Mouse (Mus musculus): Measurements from ENCODE around the gene Rrad. TPM values are rescaled to one million over a fixed set of nuclear protein-coding genes. Genes with fewer than 3 reads are reported as not detected.

Gene Rrad
- polyA plus RNA-seq, 2 experiments: 21.4 to 32.4 TPM

- Histone ChIP-seq H3K4me1 (ENCODE audit: control insufficient read depth, insufficient read depth, low read length) (no peaks in the 10 kb centered on the region), H3K9me3 (ENCODE audit: control insufficient read depth, low read length) (no peaks in the 10 kb centered on the region), H3K4me3 (replicated peaks; ENCODE audit: low read length) (no peak overlapping the region), H3K9ac (ENCODE audit: low read depth, low read length, severe bottlenecking) (no peak overlapping the region), H3K36me3 (ENCODE audit: control insufficient read depth, insufficient read depth, low read length) (no peaks in the 10 kb centered on the region), H3K27ac (replicated peaks; ENCODE audit: low read depth, low read length) (no peak overlapping the region), H3K4me2 (replicated peaks; ENCODE audit: low read depth, low read length, severe bottlenecking) (no peak overlapping the region), H3K27me3 (ENCODE audit: control insufficient read depth, insufficient read depth, low read length) (no peaks in the 10 kb centered on the region)
- DNase-seq (ENCODE audit: low spot score): no peak
- TF ChIP-seq POLR2A (IDR thresholded peaks at IDR 0.05; ENCODE audit: borderline replicate concordance, extremely low read depth, insufficient read depth, insufficient read length): no peak
- WGBS: 64% methylated on average over 4 of the region's 4 CpGs
- ATAC-seq (ENCODE audit: low FRiP score, low read depth): no peak
Observed at GRCm38 (mm10) chr8:104613119-104613518, 18.0 kb downstream of the Rrad start.

GRCm38 (mm10) chr8:104611613-104612012 lies 19.5 kb downstream of the Rrad start:
- no peak for TF ChIP-seq POLR2A (IDR thresholded peaks at IDR 0.05; ENCODE audit: borderline replicate concordance, extremely low read depth, insufficient read depth, insufficient read length)
- H3K9me3 ChIP-seq (ENCODE audit: control insufficient read depth, low read length): no peaks in the 10 kb centered on the region
- ATAC-seq (ENCODE audit: low FRiP score, low read depth) (no peak), DNase-seq (ENCODE audit: low spot score) (no peak)
- WGBS: 61% methylated on average over 4 of the region's 4 CpGs
- no peaks in the 10 kb centered on the region for H3K27me3 ChIP-seq (ENCODE audit: control insufficient read depth, insufficient read depth, low read length)
- H3K27ac ChIP-seq (replicated peaks; ENCODE audit: low read depth, low read length): no peak overlapping the region
- no peak overlapping the region for H3K4me2 ChIP-seq (replicated peaks; ENCODE audit: low read depth, low read length, severe bottlenecking)
- H3K36me3 ChIP-seq (ENCODE audit: control insufficient read depth, insufficient read depth, low read length): no peaks in the 10 kb centered on the region
- H3K4me1 ChIP-seq (ENCODE audit: control insufficient read depth, insufficient read depth, low read length): peaks cover 2% of the 10 kb centered on the region
- H3K9ac ChIP-seq (ENCODE audit: low read depth, low read length, severe bottlenecking): no peak overlapping the region
- H3K4me3 ChIP-seq (replicated peaks; ENCODE audit: low read length): no peak overlapping the region

- ATAC-seq (ENCODE audit: low FRiP score, low read depth) (peak; percentile 31; the same call in 1 of the 2 replicates), DNase-seq (ENCODE audit: low spot score) (no peak)
- Histone ChIP-seq H3K4me1 (ENCODE audit: control insufficient read depth, insufficient read depth, low read length) (peaks cover 11% of the 10 kb centered on the region), H3K9ac (ENCODE audit: low read depth, low read length, severe bottlenecking) (no peak overlapping the region), H3K27me3 (ENCODE audit: control insufficient read depth, insufficient read depth, low read length) (no peaks in the 10 kb centered on the region), H3K36me3 (ENCODE audit: control insufficient read depth, insufficient read depth, low read length) (no peaks in the 10 kb centered on the region), H3K4me3 (replicated peaks; ENCODE audit: low read length) (no peak overlapping the region), H3K4me2 (replicated peaks; ENCODE audit: low read depth, low read length, severe bottlenecking) (no peak overlapping the region), H3K9me3 (ENCODE audit: control insufficient read depth, low read length) (no peaks in the 10 kb centered on the region), H3K27ac (replicated peaks; ENCODE audit: low read depth, low read length) (no peak overlapping the region)
- TF ChIP-seq POLR2A (IDR thresholded peaks at IDR 0.05; ENCODE audit: borderline replicate concordance, extremely low read depth, insufficient read depth, insufficient read length): no peak
- 82% methylated on average over 9 of the region's 12 CpGs for WGBS
Observed at GRCm38 (mm10) chr8:104610185-104610766, 20.9 kb downstream of the Rrad start.

GRCm38 (mm10) chr8:104609222-104609621 lies 21.9 kb downstream of the Rrad start:
- TF ChIP-seq POLR2A (IDR thresholded peaks at IDR 0.05; ENCODE audit: borderline replicate concordance, extremely low read depth, insufficient read depth, insufficient read length): no peak
- ATAC-seq (ENCODE audit: low FRiP score, low read depth) (no peak), DNase-seq (ENCODE audit: low spot score) (no peak)
- no peak overlapping the region for H3K4me3 ChIP-seq (replicated peaks; ENCODE audit: low read length)
- no peaks in the 10 kb centered on the region for H3K27me3 ChIP-seq (ENCODE audit: control insufficient read depth, insufficient read depth, low read length)
- H3K36me3 ChIP-seq (ENCODE audit: control insufficient read depth, insufficient read depth, low read length): no peaks in the 10 kb centered on the region
- peaks cover 11% of the 10 kb centered on the region for H3K4me1 ChIP-seq (ENCODE audit: control insufficient read depth, insufficient read depth, low read length)
- no peaks in the 10 kb centered on the region for H3K9me3 ChIP-seq (ENCODE audit: control insufficient read depth, low read length)
- H3K9ac ChIP-seq (ENCODE audit: low read depth, low read length, severe bottlenecking): no peak overlapping the region
- no peak overlapping the region for H3K4me2 ChIP-seq (replicated peaks; ENCODE audit: low read depth, low read length, severe bottlenecking)
- H3K27ac ChIP-seq (replicated peaks; ENCODE audit: low read depth, low read length): no peak overlapping the region
- 85% methylated on average over 8 of the region's 8 CpGs for WGBS

- H3K27ac ChIP-seq (replicated peaks; ENCODE audit: low read depth, low read length): no peak overlapping the region
- H3K9ac ChIP-seq (ENCODE audit: low read depth, low read length, severe bottlenecking): no peak overlapping the region
- no peaks in the 10 kb centered on the region for H3K36me3 ChIP-seq (ENCODE audit: control insufficient read depth, insufficient read depth, low read length)
- peaks cover 11% of the 10 kb centered on the region for H3K4me1 ChIP-seq (ENCODE audit: control insufficient read depth, insufficient read depth, low read length)
- no peak for DNase-seq (ENCODE audit: low spot score)
- no peak overlapping the region for H3K4me2 ChIP-seq (replicated peaks; ENCODE audit: low read depth, low read length, severe bottlenecking)
- H3K9me3 ChIP-seq (ENCODE audit: control insufficient read depth, low read length): no peaks in the 10 kb centered on the region
- no peak for TF ChIP-seq POLR2A (IDR thresholded peaks at IDR 0.05; ENCODE audit: borderline replicate concordance, extremely low read depth, insufficient read depth, insufficient read length)
- no peaks in the 10 kb centered on the region for H3K27me3 ChIP-seq (ENCODE audit: control insufficient read depth, insufficient read depth, low read length)
- H3K4me3 ChIP-seq (replicated peaks; ENCODE audit: low read length): no peak overlapping the region
- WGBS: 63% methylated on average over 2 of the region's 2 CpGs
- no peak for ATAC-seq (ENCODE audit: low FRiP score, low read depth)
Observed at GRCm38 (mm10) chr8:104607944-104608343, 23.2 kb downstream of the Rrad start.

Data from limb, embryonic 14.5 days (tissue).